Mouse (Mus musculus) lung, postnatal 36 days (tissue): ENCODE results near the gene Eya2.

ENCODE experiments used
- DNase-seq: peaks from one replicate; pipeline ENCODE4 v3.0.0; 2022; ENCODE audit warnings: mixed read lengths

The Eya2 gene

GRCm38 (mm10) chr2:165596141-165596540 lies 1.3 kb downstream of the Eya2 start:
- DNase-seq = no peak

- no peak for DNase-seq
Observed at GRCm38 (mm10) chr2:165597536-165597935, 2.7 kb downstream of the Eya2 start.

GRCm38 (mm10) chr2:165598139-165598538 lies 3.3 kb downstream of the Eya2 start:
- DNase-seq = peak; percentile 72

GRCm38 (mm10) chr2:165599566-165599965 lies 4.7 kb downstream of the Eya2 start:
- DNase-seq = no peak

GRCm38 (mm10) chr2:165600926-165601325 lies 6.1 kb downstream of the Eya2 start:
- peak; percentile 33 for DNase-seq

GRCm38 (mm10) chr2:165601605-165602004 lies 6.8 kb downstream of the Eya2 start:
- peak; percentile 44 for DNase-seq

- no peak for DNase-seq
Observed at GRCm38 (mm10) chr2:165603775-165604174, 8.9 kb downstream of the Eya2 start.

GRCm38 (mm10) chr2:165611551-165612253 lies 16.9 kb downstream of the Eya2 start:
- DNase-seq = no peak

GRCm38 (mm10) chr2:165613741-165614339 lies 19.0 kb downstream of the Eya2 start:
- no peak for DNase-seq

DNA sequence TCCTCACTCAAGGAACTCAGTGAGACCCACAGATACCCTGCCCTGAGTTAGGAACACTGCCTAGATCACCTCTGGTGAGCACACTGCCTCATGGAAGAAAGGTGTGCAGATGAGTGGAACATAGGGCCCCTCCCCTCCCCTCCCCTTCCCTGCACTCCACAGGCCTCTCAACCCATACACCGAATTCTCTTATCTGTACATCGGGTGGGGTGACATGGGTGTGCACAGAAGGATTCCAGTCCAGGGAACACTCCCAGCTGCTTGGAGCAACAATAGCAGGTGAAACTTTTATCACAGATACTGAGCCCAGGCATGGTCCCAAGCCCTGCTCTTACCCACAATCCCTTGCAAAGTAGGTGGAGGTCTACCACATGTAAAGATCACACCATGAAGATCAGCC lies 26.7 kb downstream of the Eya2 start:
- no peak for DNase-seq

- DNase-seq = no peak
Observed at GRCm38 (mm10) chr2:165622596-165622995, 27.8 kb downstream of the Eya2 start.

- DNase-seq = no peak
Observed at GRCm38 (mm10) chr2:165626826-165627225, 32.0 kb downstream of the Eya2 start.

DNA sequence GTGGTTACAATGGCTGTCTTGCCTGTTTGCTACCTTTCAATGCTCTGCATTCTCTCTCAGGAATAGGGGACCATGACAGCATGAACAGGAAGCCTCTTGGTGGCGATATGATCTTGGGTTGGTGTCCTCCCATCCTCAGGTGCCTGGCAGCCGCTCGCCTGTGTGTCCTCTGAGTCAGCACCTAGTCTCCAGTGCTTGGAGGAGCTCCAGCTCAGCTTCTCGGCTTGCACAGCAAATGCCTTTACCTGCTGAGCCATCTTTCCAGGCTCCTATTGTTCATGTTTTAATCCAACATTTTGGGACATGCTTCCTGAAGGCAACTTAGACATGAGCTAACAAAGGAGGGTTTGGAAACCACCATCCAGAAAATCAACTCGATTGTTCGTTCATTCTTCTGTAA lies 33.1 kb downstream of the Eya2 start:
- peak; percentile 38 for DNase-seq

DNA sequence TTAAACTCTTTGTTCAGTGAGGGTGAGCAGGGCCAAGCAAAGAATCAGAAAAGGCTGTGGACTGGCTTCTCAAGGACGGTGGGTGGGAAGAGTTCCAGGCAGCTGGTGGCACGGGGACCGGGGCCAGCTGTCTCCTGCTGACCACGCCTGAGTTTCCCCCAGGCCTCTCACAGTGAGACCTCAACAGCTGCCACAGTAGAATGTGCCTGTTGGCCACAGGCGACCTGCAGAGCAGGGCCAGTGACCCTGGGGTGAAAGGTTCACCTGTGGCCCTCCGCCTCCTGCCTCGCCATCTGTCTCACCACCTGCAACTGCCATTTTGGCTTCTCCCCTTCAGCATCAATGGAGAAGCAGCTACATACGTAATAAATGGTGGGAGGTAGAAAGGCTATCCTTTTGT lies 35.1 kb downstream of the Eya2 start:
- no peak for DNase-seq

GRCm38 (mm10) chr2:165633011-165633785 lies 38.4 kb downstream of the Eya2 start:
- DNase-seq = peak; percentile 86

DNA sequence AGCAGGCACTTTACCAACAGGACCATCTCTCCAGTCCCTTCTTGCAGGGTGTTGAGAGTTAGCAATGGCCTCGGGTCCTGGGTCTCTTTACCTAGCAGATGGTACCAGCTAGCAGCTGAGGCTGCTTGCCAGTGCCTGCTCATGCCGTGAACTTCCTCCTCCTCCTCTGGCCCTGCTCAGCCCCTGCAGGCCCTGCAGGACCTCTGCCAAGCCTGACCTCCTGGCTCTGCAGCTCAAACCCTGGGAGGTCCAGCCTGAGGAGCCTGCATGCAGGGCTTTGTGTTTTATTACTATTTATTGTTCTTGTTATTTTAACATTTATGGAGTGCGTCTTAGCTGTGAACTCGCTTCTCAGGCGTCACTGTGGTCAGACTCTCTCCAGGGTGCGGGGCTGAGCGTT lies 39.6 kb downstream of the Eya2 start:
- DNase-seq = no peak

GRCm38 (mm10) chr2:165639075-165639755 lies 44.4 kb downstream of the Eya2 start:
- no peak for DNase-seq

- DNase-seq = no peak
Observed at GRCm38 (mm10) chr2:165641909-165642505, 47.2 kb downstream of the Eya2 start.

DNA sequence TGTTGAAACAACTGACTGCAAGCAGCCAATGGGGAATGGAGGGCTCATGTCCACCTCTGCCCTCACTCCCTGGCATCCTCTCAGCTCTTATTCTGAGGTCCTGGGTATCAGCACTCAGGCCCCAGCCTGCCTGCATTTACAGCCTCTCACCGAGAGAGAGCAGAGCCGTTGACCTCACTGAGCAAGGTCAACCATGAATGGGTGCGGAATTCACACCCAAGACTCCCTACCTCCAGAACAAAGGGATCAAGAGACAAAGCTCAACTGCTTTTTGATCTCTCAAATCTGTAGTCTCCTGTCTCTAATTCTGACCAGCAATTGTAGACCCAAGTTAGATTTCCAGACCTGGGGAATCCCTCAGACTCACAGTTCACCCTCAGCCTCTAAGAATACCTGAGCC lies 48.8 kb downstream of the Eya2 start:
- DNase-seq = no peak

DNA sequence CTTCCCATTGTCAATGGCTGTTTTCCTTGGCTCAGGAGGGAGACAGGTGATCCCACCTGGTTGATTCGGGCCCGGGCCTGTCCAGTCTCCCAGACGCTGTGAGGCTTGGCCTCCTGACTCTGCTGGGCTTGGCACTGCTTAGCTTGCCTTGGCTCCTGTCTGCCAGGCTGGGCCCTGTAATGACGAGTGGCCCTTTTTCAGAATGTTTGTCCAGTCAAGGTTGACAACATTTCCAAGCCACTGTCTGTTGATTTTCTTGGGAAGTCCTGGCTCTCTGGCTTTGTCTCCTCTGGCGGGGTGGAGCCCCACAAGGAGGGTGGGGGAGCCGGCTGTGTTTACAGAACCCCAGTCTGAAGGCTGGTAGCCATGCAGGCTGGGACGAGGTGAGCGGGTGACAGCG lies 49.2 kb downstream of the Eya2 start:
- DNase-seq = peak; percentile 67

DNA sequence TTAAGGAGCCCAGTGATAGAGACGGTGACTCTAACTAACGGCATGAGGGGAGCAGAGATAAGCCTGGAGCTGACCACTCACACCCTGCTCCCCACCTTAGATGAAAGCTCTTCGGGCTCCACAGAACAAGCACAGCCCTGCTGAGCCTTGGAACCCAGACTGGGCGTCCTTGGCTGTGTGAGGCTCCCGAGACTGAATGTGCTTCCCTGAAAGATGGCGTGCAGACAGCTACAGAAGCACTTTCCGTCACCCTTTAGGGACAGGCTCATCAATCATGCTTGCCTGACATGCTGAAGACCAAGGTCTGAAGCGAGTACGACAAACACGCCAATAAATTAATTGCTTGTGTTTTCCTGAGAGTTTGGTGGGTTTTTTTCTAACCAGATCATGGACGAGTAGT lies 56.2 kb downstream of the Eya2 start:
- DNase-seq = no peak

DNA sequence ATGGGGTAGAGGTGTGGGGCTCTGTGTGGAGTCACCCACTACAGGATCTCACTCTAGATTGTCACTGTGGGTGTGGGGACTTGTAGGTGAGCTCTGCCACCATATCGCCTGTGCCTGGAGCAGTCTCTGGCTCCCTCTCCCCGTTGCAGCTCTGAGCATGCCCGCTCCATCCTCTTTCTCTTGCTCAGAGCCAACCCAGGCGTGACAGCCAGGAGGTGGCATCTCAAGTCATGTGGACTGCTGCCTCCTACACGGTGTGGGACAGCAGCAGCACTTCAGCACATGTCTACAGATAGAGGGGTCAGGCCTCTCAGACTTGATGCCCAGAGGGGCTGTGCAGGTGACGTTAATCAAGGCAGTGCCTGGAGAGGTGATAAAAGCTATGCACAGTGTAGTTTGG lies 57.4 kb downstream of the Eya2 start:
- no peak for DNase-seq
